Mouse (Mus musculus) lung, embryonic 16.5 days (tissue): Measurements from ENCODE around the gene Rpl37. TPM values are rescaled to one million over a fixed set of nuclear protein-coding genes. Genes with fewer than 3 reads are reported as not detected.
A peak's percentile ranks its signal among the peaks of the same experiment; 100 is the strongest.

ENCODE experiments used
- ATAC-seq: fragments of 200-750 bp; cut with Nextera tagmentation; 2 replicates; pipeline ENCODE4 v1.8.0; 2017; ENCODE audit warnings: low read depth, mild to moderate bottlenecking, moderate library complexity
- H3K27ac ChIP-seq: fragments of 300-500 bp; sonication (generic); 2 replicates; pipeline ENCODE4 v1.5.1; 2014; ENCODE audit warnings: mild to moderate bottlenecking, control low read depth, low read length
- H3K27me3 ChIP-seq: fragments of 300-500 bp; sonication (generic); 2 replicates; pipeline ENCODE4 v1.6.1; 2014; ENCODE audit warnings: low read depth, low read length, mixed read lengths; ENCODE audit not compliant: control insufficient read depth, insufficient read depth
- H3K36me3 ChIP-seq: fragments of 300-500 bp; sonication (generic); 2 replicates; pipeline ENCODE4 v1.6.1; 2014; ENCODE audit warnings: low read length; ENCODE audit not compliant: control insufficient read depth, insufficient read depth
- H3K4me1 ChIP-seq: fragments of 300-500 bp; sonication (generic); replicated peaks from 2 replicates; pipeline ENCODE4 v1.6.1; 2014; ENCODE audit warnings: low read length, mixed read lengths; ENCODE audit not compliant: control insufficient read depth, insufficient read depth
- H3K4me2 ChIP-seq: fragments of 300-500 bp; sonication (generic); 2 replicates; pipeline ENCODE4 v1.6.1; 2014; ENCODE audit warnings: low read depth, low read length, control low read depth
- H3K4me3 ChIP-seq: fragments of 300-500 bp; sonication (generic); 2 replicates; pipeline ENCODE4 v1.5.1; 2014; ENCODE audit warnings: mild to moderate bottlenecking, low read length, control low read depth
- H3K9ac ChIP-seq: fragments of 300-500 bp; sonication (generic); 2 replicates; pipeline ENCODE4 v1.6.1; 2014; ENCODE audit warnings: low read length, control low read depth
- H3K9me3 ChIP-seq: fragments of 300-500 bp; sonication (generic); 2 replicates; pipeline ENCODE4 v1.6.1; 2016; ENCODE audit warnings: low read length; ENCODE audit not compliant: control insufficient read depth
- WGBS: fragments of 180-500 bp; shearing (Covaris S2); extraction: QIAGEN DNeasy Blood & Tissue Kit; methylation state at CpG from one replicate; pipeline ENCODE4 v1.1.7; 2014; 5-methylcytosine and 5-hydroxymethylcytosine counted together
- polyA plus RNA-seq: library from polyadenylated mRNA; unstranded; fragments of >200 nt; fragmentation: Nextera tagmentation; extraction: Ambion mirVana; gene quantifications from 2 replicates; pipeline ENCODE4 v1.2.1, GENCODE M21; 2015

The Rpl37 gene
- polyA plus RNA-seq, 1 experiment from 2014 or later, result 571 TPM

GRCm38 (mm10) chr15:5143361-5144020 lies 27.0 kb downstream of the Rpl37 start, which contains the start of gene Prkaa1:
TSS of gene Prkaa1 (plus strand) at chr15:5143861.
- H3K27ac ChIP-seq, result peak within 1 kb of the TSS; percentile 89
- peak within 1 kb of the TSS; percentile 94 for H3K4me3 ChIP-seq
- under 1% methylated on average over 32 of the region's 80 CpGs for WGBS
- H3K9ac ChIP-seq, result peak within 1 kb of the TSS; percentile 91
- H3K36me3 ChIP-seq, result no peaks in the 10 kb centered on the region
- H3K9me3 ChIP-seq, result no peaks in the 10 kb centered on the region
- H3K4me1 ChIP-seq, result peaks cover 11% of the 10 kb centered on the region
- no peaks in the 10 kb centered on the region for H3K27me3 ChIP-seq
- peak within 1 kb of the TSS; percentile 71 for H3K4me2 ChIP-seq
- ATAC-seq, result peak; percentile 98

DNA sequence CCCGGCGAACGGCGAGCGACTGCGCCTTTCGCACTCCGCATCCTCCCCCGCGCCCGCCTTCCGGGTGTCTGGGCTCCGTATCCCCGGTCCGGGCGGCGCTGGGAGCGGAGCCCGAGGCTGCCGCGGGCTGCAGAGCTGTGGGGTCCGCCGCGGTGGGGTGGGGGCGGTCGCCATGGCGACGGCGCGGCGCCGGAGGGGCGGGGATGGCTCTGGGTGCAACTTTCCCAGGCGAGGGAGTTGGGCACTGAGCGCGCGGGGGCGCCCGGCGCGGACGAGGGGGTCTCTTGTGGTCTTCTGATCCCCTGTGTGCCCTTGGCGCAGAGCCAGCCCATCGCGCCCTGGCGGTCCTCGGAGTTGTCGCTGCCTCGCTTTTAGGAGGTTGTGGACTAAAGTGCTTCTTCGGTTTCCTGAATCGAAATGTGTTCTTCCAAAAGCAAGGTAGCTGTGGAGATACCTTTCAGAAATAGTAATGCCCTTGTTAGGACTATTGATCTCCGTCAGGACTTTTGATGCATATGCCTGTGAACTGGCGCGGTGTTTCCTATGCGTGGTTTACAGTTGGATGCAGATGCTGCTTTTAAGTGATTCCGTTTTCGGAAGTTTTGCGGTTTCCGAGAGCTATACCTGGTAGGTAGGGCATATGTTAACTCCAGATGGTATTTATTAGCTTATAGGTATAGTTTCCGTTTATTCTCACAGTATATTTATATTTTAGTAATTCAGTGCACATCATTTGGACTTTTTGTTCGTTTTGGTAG lies 27.8 kb downstream of the Rpl37 start:
- peak overlapping the region; percentile 91 for H3K9ac ChIP-seq
- WGBS, result 1% methylated on average over 58 of the region's 61 CpGs

DNA sequence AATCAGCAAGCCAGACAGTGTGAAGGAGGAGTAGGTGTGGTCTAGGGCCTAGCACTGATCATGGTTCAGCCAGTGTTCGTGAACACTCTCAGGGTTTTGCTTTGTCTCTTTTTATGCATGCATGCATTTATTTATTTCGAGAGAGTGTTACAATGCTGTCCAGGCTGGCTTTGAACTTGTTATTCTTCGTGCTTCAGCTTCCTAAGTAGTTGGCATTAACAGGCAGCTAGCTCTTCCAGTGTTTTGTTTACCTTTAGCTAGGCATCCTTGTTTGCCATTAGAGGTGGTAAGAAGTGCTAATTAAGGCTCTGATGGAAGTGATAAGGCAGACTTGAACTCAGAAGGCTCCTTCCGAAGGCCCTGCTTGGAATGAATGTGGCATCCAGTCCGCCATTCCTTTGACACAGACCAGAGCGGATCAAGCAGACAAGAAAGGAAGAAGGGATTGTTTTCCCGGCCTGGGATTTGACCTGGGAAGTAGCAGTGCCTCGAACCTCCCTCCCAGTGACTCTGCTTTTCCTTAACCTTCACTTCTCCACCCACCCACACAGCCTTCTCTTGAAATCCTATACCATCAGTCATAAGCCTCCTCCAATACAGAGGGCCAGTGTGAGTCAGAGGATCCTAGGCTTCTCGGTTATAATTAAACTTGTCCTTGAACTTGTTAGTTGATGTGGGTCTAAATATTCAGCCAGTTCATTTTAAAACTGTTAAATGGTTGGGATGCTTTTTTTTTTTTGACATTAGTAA lies 28.9 kb downstream of the Rpl37 start:
- Histone ChIP-seq H3K36me3 (no peaks in the 10 kb centered on the region), H3K27ac (no peak overlapping the region), H3K4me2 (peak overlapping the region; percentile 71), H3K4me1 (peaks cover 11% of the 10 kb centered on the region), H3K9ac (peak overlapping the region; percentile 43; the same call in 1 of the 2 replicates), H3K27me3 (no peaks in the 10 kb centered on the region), H3K4me3 (peak overlapping the region; percentile 20), H3K9me3 (no peaks in the 10 kb centered on the region)
- WGBS, result 41% methylated on average over 9 of the region's 9 CpGs
- no peak for ATAC-seq

More for the DNA sequence above, 27.8 kb downstream of the Rpl37 start:
- Histone ChIP-seq H3K4me2 (peak overlapping the region; percentile 71), H3K4me3 (peak overlapping the region; percentile 94), H3K27me3 (no peaks in the 10 kb centered on the region), H3K4me1 (peaks cover 11% of the 10 kb centered on the region), H3K27ac (peak overlapping the region; percentile 89), H3K36me3 (no peaks in the 10 kb centered on the region), H3K9me3 (no peaks in the 10 kb centered on the region)
- ATAC-seq, result peak; percentile 88

DNA sequence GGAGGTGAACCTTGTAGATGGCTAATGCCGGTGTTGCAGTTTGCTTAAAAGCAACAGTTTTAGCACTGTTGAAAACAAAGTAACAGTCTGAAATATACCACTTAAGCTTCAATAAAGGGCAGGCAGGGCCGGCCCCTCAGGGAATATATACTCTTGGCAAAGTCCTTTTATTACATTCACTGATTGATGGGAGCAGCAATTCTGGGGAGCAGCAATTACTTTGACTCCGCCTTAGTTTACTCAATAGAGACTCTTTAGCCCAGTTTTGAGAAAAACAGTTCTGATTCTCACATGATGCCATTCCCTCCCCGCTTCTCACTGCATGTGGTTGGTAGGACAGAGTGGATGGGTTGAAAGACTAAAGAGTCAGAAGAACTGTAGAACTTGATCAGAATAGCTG lies 32.7 kb downstream of the Rpl37 start:
- no peak overlapping the region for H3K27ac ChIP-seq
- H3K27me3 ChIP-seq, result no peaks in the 10 kb centered on the region
- no peak overlapping the region for H3K4me3 ChIP-seq
- WGBS, result 82% methylated on average over 4 of the region's 4 CpGs
- no peak overlapping the region for H3K9ac ChIP-seq
- H3K9me3 ChIP-seq, result no peaks in the 10 kb centered on the region
- no peaks in the 10 kb centered on the region for H3K36me3 ChIP-seq
- no peak for ATAC-seq
- no peak overlapping the region for H3K4me2 ChIP-seq
- H3K4me1 ChIP-seq, result peaks cover 11% of the 10 kb centered on the region

DNA sequence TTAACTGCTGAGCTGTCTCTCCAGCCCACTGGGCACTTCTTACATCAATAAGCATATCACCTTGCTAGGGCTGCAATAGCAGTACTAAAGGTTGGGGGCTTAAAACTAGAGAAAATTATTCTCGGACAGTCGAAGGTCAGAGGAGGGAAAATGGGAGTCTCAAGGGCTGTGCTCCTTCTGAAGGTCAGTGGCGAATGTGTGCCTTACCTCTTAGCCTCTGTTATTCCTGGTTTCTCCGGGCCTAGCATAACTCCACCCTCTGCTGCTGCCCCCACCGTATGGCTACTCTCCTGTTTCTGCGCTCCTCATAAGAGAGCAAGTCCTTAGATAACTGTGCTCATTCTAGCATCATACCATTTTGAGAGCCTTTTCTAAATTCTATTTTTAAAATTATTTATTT lies 35.7 kb downstream of the Rpl37 start:
- no peak for ATAC-seq
- H3K4me3 ChIP-seq, result no peak overlapping the region
- no peak overlapping the region for H3K27ac ChIP-seq
- 92% methylated on average over 6 of the region's 6 CpGs for WGBS
- no peaks in the 10 kb centered on the region for H3K27me3 ChIP-seq
- no peak overlapping the region for H3K9ac ChIP-seq
- peaks cover 7% of the 10 kb centered on the region; the same call in 1 of the 2 replicates for H3K4me1 ChIP-seq
- H3K4me2 ChIP-seq, result no peak overlapping the region
- H3K9me3 ChIP-seq, result no peaks in the 10 kb centered on the region
- H3K36me3 ChIP-seq, result no peaks in the 10 kb centered on the region

- Histone ChIP-seq H3K4me3 (no peak overlapping the region), H3K27ac (no peak overlapping the region), H3K36me3 (no peaks in the 10 kb centered on the region), H3K4me2 (no peak overlapping the region), H3K27me3 (no peaks in the 10 kb centered on the region), H3K4me1 (peaks cover 7% of the 10 kb centered on the region), H3K9me3 (no peaks in the 10 kb centered on the region), H3K9ac (no peak overlapping the region)
- 0 out of 2 replicates have a peak, but pooled peaks have one; percentile 20 for ATAC-seq
- 49% methylated on average over 9 of the region's 9 CpGs for WGBS
These were observed 38.2 kb downstream of the Rpl37 start for GRCm38 (mm10) chr15:5154621-5155020.

DNA sequence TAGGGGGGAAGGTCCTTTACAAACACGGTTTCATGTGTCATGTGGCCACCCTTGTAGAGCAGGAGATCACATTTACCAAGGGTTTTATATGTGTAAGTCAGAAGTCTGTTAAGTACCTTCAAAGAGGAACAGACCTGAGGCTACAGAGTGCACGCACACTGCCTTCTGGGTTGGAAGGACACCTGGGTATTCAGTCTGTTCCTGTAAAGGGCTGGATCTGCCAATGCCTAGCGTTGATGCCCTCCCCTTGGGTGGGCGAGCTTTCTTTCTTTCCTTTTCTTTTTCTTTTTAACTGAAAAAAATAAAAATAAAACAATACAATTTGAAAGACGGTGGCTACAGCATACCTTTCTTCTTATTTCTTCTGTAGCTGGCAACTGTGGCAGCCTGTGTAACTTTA lies 38.6 kb downstream of the Rpl37 start:
- Histone ChIP-seq H3K4me2 (no peak overlapping the region), H3K9me3 (no peaks in the 10 kb centered on the region), H3K27ac (no peak overlapping the region), H3K27me3 (no peaks in the 10 kb centered on the region), H3K4me3 (no peak overlapping the region), H3K4me1 (peaks cover 7% of the 10 kb centered on the region), H3K36me3 (no peaks in the 10 kb centered on the region), H3K9ac (no peak overlapping the region)
- 75% methylated on average over 5 of the region's 5 CpGs for WGBS
- ATAC-seq, result 0 out of 2 replicates have a peak, but pooled peaks have one; percentile 3

- 83% methylated on average over 4 of the region's 4 CpGs for WGBS
- no peaks in the 10 kb centered on the region for H3K9me3 ChIP-seq
- H3K27me3 ChIP-seq, result no peaks in the 10 kb centered on the region
- no peak overlapping the region for H3K4me3 ChIP-seq
- H3K27ac ChIP-seq, result no peak overlapping the region
- no peak overlapping the region for H3K9ac ChIP-seq
- no peak for ATAC-seq
- 0 out of 2 replicates have a peak, but pooled peaks cover 2% of the 10 kb centered on the region for H3K36me3 ChIP-seq
- H3K4me1 ChIP-seq, result peaks cover 7% of the 10 kb centered on the region
- H3K4me2 ChIP-seq, result no peak overlapping the region
These were observed 39.9 kb downstream of the Rpl37 start for GRCm38 (mm10) chr15:5156355-5156754.

- 66% methylated on average over 1 of the region's 1 CpGs for WGBS
- Histone ChIP-seq H3K27me3 (no peaks in the 10 kb centered on the region), H3K9ac (no peak overlapping the region), H3K9me3 (no peaks in the 10 kb centered on the region), H3K4me1 (peaks cover 7% of the 10 kb centered on the region), H3K27ac (no peak overlapping the region), H3K4me3 (no peak overlapping the region), H3K36me3 (0 out of 2 replicates have a peak, but pooled peaks cover 2% of the 10 kb centered on the region), H3K4me2 (no peak overlapping the region)
- ATAC-seq, result no peak
These were observed 40.9 kb downstream of the Rpl37 start for GRCm38 (mm10) chr15:5157386-5157785.
